Mouse (Mus musculus) forebrain, embryonic 12.5 days (tissue): ENCODE measurements around the gene Evi5l. TPM values are rescaled to one million over a fixed set of nuclear protein-coding genes. Genes with fewer than 3 reads are reported as not detected.

ENCODE experiments used
- ATAC-seq: fragments of 200-750 bp; cut with Nextera tagmentation; 2 replicates; pipeline ENCODE4 v1.8.0; 2017; ENCODE audit warnings: moderate TSS enrichment; ENCODE audit not compliant: low FRiP score
- H3K27ac ChIP-seq: fragments of 300-500 bp; sonication (generic); 2 replicates; pipeline ENCODE4 v1.5.1; 2016; ENCODE audit warnings: mild to moderate bottlenecking
- H3K27me3 ChIP-seq: fragments of 300-500 bp; sonication (generic); 2 replicates; pipeline ENCODE4 v1.6.1; 2016; ENCODE audit warnings: mild to moderate bottlenecking
- H3K36me3 ChIP-seq: fragments of 300-500 bp; sonication (generic); replicated peaks from 2 replicates; pipeline ENCODE4 v1.6.1; 2016; ENCODE audit warnings: mild to moderate bottlenecking
- H3K4me1 ChIP-seq: fragments of 300-500 bp; sonication (generic); 2 replicates; pipeline ENCODE4 v1.6.1; 2016
- H3K4me2 ChIP-seq: fragments of 300-500 bp; sonication (generic); 2 replicates; pipeline ENCODE4 v1.6.1; 2016; ENCODE audit warnings: mild to moderate bottlenecking, moderate library complexity
- H3K4me3 ChIP-seq: fragments of 300-500 bp; sonication (generic); replicated peaks from 2 replicates; pipeline ENCODE4 v1.5.1; 2016; ENCODE audit warnings: mild to moderate bottlenecking
- H3K9ac ChIP-seq: fragments of 300-500 bp; sonication (generic); 2 replicates; pipeline ENCODE4 v1.6.1; 2016; ENCODE audit warnings: mild to moderate bottlenecking
- H3K9me3 ChIP-seq: fragments of 300-500 bp; sonication (generic); 2 replicates; pipeline ENCODE4 v1.6.1; 2016
- WGBS: fragments of 180-500 bp; shearing (Covaris S2); methylation state at CpG from one replicate; pipeline ENCODE4 v1.1.7; 2016; 5-methylcytosine and 5-hydroxymethylcytosine counted together
- polyA plus RNA-seq: library from polyadenylated mRNA; unstranded; fragments of >200 nt; fragmentation: Nextera tagmentation; extraction: Ambion mirVana; gene quantifications from 2 replicates; pipeline ENCODE4 v1.2.1, GENCODE M21; 2016

Gene Evi5l
- polyA plus RNA-seq: 46.9 and 55.5 TPM in 2 replicates

DNA sequence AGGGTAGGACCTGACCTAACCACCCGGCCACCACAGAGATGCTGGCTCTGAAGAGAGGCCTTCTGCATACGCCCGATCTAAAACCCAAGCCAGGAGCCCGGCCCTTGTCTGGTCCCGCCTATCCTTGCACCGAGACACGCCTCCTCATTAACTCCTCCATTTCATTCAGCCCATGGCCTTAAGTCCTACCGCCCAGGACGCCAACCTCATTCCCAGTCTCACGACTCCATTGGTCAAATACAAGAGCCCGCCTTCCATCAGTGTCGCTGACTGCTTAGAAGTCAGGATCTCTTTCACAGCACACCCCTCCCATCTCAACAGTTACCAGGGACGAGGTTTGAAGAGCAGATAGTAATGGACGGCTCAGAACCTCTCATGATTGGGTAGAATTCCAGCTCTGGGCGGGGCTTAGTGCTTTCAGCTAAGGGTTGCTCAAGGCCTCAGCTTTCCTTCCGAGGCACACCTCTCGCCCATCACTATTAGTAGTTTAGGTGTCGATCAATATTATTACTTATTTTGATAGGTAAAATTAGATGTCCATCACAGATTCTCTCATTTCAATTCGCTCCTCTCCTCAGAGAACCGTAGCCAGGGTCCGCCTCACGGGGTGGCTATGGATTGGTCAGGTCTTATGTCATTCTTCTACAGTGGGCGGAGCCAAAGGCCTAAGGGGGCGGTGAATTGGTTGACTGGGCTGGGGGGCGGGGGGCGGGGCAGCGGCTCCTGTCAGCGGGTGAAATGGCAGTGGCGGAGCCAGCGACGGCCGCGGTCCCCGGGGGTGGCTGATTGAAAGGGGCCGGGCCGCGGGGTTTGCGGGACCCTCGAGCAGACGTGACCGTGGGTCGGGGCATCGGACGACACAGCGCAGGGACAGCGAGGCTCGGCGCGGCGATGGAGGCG, at the start of gene Evi5l:
Gene Evi5l (plus strand): TSS at position 716 of the 900 bp plus-strand sequence.
- Histone ChIP-seq H3K4me1 (peaks cover 28% of the 10 kb centered on the region), H3K4me3 (peak within 1 kb of the TSS; percentile 86), H3K4me2 (peak within 1 kb of the TSS; percentile 68), H3K27me3 (no peaks in the 10 kb centered on the region), H3K27ac (peak within 1 kb of the TSS; percentile 47), H3K9ac (peak within 1 kb of the TSS; percentile 90), H3K9me3 (no peaks in the 10 kb centered on the region), H3K36me3 (no peaks in the 10 kb centered on the region)
- WGBS: under 1% methylated on average over 51 of the region's 51 CpGs
- peak; percentile 98 for ATAC-seq

DNA sequence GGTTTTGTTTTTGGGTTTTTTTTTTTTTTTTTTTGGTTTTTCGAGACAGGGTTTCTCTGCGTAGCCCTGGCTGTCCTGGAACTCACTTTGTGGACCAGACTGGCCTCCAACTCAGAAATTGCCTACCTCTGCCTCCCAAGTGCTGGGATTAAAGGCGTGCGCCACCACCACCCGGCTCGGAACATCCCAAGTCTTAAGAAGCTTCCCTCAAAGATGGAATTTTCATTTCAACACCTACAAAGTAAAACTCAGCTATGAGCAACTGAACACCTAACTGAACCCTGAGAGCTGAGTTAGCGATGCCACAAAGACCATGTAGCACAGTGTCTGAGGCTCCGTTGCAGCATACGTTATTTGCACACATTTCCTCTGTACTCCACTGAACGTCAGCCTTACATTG, 32.6 kb upstream of the Evi5l start, which contains the start of gene Cd209g:
Gene Cd209g (plus strand): TSS at position 301 of the 400 bp plus-strand sequence.
- H3K4me2 ChIP-seq: no peak within 1 kb of the TSS
- whole genome bisulfite sequencing: 92% methylated on average over 10 of the region's 10 CpGs
- H3K4me3 ChIP-seq: no peak within 1 kb of the TSS
- H3K36me3 ChIP-seq: no peaks in the 10 kb centered on the region
- H3K9me3 ChIP-seq: no peaks in the 10 kb centered on the region
- no peak within 1 kb of the TSS for H3K27ac ChIP-seq
- H3K27me3 ChIP-seq: no peaks in the 10 kb centered on the region
- no peaks in the 10 kb centered on the region for H3K4me1 ChIP-seq
- no peak for ATAC-seq
- no peak within 1 kb of the TSS for H3K9ac ChIP-seq

DNA sequence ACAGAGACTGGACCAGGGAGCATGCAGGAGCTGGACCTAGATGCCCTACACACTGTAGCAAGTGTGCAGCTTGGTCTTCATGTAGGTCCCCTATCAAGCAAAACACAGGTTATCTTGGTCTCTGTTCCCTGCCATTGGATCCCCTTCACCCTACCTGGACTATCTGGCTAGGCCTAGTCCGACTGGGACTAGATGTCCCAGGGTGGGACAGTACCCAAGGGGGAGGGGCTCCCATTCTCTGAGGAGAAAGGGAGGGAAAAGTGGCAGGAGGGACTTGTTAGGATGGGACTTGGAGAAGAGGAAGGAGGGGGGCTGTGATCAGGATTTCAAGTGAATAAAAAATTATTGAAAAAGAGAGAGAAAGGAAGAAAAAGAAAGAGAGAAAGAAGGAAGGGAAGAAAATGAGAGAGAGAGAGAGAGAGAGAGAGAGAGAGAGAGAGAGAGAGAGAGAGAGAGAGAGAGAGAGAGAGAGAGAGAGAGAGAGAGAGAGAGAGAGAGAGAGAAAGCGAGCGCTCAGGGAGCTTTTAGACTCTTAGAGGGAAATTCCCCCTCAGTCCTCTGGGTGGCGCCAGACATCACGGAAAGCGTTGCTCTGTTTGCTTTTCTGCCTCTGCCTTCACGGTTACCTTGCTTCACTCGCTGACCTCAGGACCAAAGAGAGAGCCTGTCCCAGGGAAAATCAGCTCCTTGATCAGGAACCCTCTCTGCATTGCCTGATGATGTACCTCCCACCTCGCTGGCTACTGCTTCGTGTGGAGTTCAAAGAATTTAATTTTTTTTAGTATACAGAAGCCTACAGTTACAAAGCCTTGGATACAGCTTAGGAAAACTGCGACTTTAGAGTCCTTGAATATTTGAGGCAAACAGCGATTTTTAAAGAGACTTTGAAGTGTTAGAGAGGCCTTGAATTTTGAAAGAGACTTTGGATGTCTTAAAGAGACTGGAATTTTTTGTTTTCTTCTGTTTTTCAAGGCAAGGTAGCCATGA, 26.4 kb upstream of the Evi5l start:
- no peak overlapping the region for H3K4me2 ChIP-seq

DNA sequence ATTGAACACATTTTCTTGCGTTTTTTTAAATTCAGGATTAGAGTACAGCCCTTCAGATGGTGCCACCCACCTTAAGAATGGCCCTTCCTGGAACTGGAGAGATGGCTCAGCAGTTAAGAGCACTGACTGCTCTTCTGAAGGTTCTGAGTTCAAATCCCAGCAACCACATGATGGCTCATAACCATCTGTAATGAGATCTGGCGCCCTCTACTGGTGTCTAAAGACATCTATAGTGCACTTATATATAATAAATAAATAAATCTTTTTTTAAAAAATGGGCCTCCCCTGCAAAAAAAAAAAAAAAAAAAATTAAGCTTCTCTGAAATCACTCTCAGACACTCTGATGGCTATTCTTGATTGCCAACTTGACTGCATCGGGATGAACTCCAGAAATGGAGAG, 24.6 kb upstream of the Evi5l start:
- Histone ChIP-seq H3K36me3 (no peaks in the 10 kb centered on the region), H3K4me1 (no peaks in the 10 kb centered on the region), H3K9me3 (no peaks in the 10 kb centered on the region), H3K4me3 (no peak overlapping the region), H3K4me2 (no peak overlapping the region), H3K27me3 (peaks cover 4% of the 10 kb centered on the region; the same call in 1 of the 2 replicates), H3K27ac (no peak overlapping the region), H3K9ac (no peak overlapping the region)
- ATAC-seq: no peak
- 65% methylated on average over 3 of the region's 3 CpGs for WGBS

More for the DNA sequence above, 26.4 kb upstream of the Evi5l start:
- Histone ChIP-seq H3K4me3 (no peak overlapping the region), H3K9ac (no peak overlapping the region), H3K4me1 (no peaks in the 10 kb centered on the region), H3K9me3 (no peaks in the 10 kb centered on the region), H3K27me3 (peaks cover 4% of the 10 kb centered on the region; the same call in 1 of the 2 replicates), H3K36me3 (no peaks in the 10 kb centered on the region), H3K27ac (no peak overlapping the region)
- peak; percentile 64; the same call in 1 of the 2 replicates for ATAC-seq
- 14% methylated on average over 12 of the region's 12 CpGs for WGBS

DNA sequence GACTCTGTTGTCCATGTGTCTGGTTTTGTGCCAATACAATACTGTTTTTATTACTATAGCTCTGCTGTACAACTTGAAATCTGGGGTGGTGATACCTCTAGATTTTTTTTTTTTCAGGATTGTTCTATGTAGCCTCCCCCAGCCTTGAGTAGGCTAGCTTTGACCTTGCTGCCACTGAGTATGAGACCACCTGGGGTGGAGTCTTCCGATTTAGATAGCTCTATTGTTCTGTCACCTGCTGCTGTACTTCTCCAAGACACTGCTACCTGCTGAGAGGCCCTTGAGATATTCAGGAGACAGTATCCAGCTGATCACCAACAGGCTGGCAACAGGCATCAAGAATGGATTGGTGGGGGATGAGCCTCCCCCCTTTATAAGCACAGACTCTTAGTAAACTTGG, 19.1 kb upstream of the Evi5l start:
- no peak overlapping the region for H3K4me2 ChIP-seq
- no peak overlapping the region for H3K9ac ChIP-seq
- H3K27ac ChIP-seq: no peak overlapping the region
- peaks cover 11% of the 10 kb centered on the region for H3K9me3 ChIP-seq
- H3K27me3 ChIP-seq: no peaks in the 10 kb centered on the region
- no peaks in the 10 kb centered on the region for H3K4me1 ChIP-seq
- 25% methylated on average over 1 of the region's 1 CpGs for WGBS
- H3K36me3 ChIP-seq: no peaks in the 10 kb centered on the region
- H3K4me3 ChIP-seq: no peak overlapping the region
- ATAC-seq: no peak

DNA sequence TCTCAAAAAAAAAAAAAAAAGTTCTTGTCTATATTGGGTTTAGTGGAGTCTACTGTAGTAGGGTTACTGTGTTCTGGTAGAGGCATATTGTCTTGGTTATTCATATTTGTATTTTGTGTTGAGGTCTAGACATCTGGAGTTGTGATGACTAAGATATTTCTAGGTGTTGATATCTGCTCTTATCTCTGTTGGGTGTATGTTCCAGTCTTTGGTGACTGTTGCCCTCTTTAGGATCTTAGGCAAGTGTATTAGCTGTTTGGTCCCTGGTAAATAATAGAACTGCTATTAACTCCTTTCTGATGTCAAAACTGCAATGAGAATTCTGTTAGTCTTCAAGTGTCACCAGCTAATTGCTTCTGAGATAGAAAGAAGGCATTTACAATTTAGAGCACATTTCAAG, 11.5 kb upstream of the Evi5l start:
- Histone ChIP-seq H3K4me3 (no peak overlapping the region), H3K4me2 (no peak overlapping the region), H3K36me3 (no peaks in the 10 kb centered on the region), H3K9ac (no peak overlapping the region), H3K27me3 (no peaks in the 10 kb centered on the region), H3K4me1 (no peaks in the 10 kb centered on the region), H3K27ac (no peak overlapping the region), H3K9me3 (peaks cover 12% of the 10 kb centered on the region)
- no peak for ATAC-seq

DNA sequence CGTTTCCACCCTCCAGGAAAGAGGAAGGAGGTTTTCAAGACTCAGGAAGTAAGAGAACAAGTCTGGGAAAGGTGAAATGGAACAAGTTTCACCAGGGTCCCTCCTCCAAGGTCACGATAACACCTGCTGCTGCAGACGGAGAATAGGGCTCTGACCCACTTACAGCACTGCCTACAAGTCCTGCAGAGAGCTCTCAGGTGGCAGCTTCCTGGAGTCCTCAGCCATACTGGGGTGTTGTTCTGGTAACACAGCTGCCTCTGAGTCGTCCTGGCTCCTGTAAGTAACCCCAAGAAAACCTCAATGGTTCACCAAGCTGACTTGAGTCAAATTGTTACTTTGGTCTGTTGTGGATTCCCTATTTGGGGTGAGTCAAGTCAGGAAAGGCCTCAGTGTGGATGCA, 3.6 kb upstream of the Evi5l start:
- no peak overlapping the region for H3K4me3 ChIP-seq
- H3K27ac ChIP-seq: no peak overlapping the region
- no peaks in the 10 kb centered on the region for H3K36me3 ChIP-seq
- no peaks in the 10 kb centered on the region for H3K9me3 ChIP-seq
- 60% methylated on average over 4 of the region's 4 CpGs for WGBS
- H3K4me1 ChIP-seq: peaks cover 11% of the 10 kb centered on the region
- H3K4me2 ChIP-seq: no peak overlapping the region
- no peak overlapping the region for H3K9ac ChIP-seq
- H3K27me3 ChIP-seq: no peaks in the 10 kb centered on the region
- ATAC-seq: no peak

DNA sequence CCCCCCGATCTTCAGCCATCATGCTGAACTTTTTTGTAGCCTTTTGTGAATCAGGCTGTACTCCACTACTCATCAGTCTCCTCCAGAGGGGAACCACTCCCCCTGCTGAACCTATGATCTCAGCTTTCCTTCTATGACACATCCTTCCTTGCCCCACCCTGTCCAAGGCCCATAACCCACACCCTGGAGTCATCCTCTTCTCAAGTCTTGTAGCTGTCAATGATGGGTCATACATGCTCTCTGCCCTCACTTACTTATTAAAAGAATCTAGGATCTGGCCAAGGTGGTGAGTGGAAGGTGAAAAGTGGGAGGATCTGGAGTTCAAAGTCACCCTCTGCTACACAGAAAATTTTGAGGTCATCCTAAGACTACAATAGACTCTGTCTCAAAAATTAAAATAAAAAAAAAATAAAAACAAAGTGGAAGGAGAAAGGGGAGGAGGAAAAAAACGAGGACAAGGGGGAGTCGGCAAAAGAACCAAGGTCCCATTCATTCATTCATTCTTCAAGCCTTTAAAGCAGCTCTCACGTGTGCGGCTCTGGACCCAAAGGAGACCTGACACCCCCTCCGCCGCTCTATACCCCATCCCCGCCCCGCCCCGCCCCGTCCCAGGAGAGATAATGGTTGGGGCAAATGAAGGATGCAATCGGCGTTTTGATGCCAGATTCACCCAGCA, 1.1 kb upstream of the Evi5l start:
- Histone ChIP-seq H3K4me3 (peak overlapping the region; percentile 86), H3K4me2 (peak overlapping the region; percentile 54), H3K27me3 (no peaks in the 10 kb centered on the region), H3K9me3 (no peaks in the 10 kb centered on the region), H3K36me3 (no peaks in the 10 kb centered on the region), H3K4me1 (peaks cover 28% of the 10 kb centered on the region), H3K27ac (peak overlapping the region; percentile 47), H3K9ac (peak overlapping the region; percentile 47; the same call in 1 of the 2 replicates)
- WGBS: 8% methylated on average over 13 of the region's 13 CpGs
- no peak for ATAC-seq

DNA sequence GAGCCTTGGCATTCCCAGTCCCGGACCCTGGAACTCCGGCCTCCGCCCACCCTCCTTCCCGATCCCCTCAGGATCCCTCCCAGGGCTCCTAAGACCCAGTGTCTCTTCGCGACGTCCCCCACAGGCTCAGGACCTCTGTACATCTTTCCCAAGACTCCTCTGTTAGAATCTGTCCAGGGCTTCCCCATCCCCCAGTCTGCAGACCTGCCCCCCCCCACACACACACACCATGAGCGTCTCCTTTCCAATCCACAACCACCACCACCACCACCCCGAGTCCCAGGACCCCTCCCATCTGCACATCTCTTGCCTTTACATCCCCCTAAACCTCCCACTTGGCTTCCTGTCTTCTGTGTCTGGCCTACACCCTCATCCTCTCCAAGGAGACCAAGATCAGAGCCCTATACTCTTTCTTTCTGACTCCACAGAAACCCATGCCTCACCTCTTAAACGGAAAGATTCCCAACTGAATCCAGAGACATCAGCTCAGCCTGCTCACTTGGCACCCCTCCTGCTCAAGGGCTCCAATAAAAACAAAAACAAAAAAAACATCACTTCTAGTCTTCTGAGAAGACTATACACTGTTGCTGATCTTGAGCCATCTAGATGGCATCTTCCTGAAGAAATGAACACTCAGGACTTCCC, 636 bp downstream of the Evi5l start:
- 16% methylated on average over 8 of the region's 10 CpGs for WGBS

DNA sequence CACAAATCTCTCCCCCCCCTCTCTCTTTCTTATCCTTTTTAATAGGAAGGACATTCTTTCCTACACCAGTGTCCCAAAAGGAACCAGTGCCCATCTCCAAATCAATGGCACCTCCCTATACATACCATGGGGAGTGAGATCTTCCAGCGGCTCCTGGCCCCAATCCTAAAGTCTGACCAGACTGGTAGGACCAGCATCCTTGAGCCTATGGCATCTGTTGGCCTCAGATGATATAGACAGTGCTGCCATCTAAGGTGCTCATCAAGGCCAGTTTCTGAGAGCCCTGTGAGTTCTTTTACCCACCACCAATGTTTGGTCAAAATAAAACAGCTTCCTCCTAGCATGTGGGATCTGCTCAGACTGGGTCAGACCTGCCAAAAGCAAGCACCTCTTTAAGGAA, 1.6 kb downstream of the Evi5l start:
- Histone ChIP-seq H3K9ac (no peak overlapping the region), H3K4me3 (no peak overlapping the region), H3K9me3 (no peaks in the 10 kb centered on the region), H3K4me1 (peaks cover 28% of the 10 kb centered on the region), H3K27me3 (no peaks in the 10 kb centered on the region), H3K27ac (no peak overlapping the region), H3K36me3 (no peaks in the 10 kb centered on the region), H3K4me2 (peak overlapping the region; percentile 68)
- ATAC-seq: no peak
- WGBS: 90% methylated on average over 1 of the region's 1 CpGs

More for the DNA sequence above, 636 bp downstream of the Evi5l start:
- Histone ChIP-seq H3K27me3 (no peaks in the 10 kb centered on the region), H3K4me1 (peaks cover 28% of the 10 kb centered on the region), H3K9me3 (no peaks in the 10 kb centered on the region), H3K4me2 (peak overlapping the region; percentile 68), H3K4me3 (peak overlapping the region; percentile 86), H3K27ac (0 out of 2 replicates have a peak overlapping the region, but pooled peaks have one; percentile 39), H3K36me3 (no peaks in the 10 kb centered on the region), H3K9ac (peak overlapping the region; percentile 90)
- peak; percentile 12; the same call in 1 of the 2 replicates for ATAC-seq

DNA sequence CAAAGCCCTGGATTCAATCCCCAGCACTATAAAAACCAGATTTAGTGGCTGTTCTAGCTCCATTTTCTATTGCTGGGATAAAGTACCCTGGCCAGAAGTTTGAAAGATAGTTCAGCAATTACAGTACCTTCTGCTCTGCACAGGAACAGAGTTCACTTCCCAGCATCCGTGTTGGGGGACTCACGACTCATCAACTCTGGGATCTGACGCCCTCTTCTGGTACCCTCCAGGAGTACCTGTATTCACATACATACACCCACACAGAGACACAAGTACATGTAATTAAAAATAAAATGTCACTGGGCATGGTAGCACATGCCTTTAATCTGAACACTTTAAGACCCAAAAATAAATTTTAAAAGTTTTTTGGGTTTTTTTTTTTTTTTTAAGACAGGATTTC, 6.1 kb downstream of the Evi5l start:
- Histone ChIP-seq H3K36me3 (no peaks in the 10 kb centered on the region; the same call in 1 of the 2 replicates), H3K27ac (no peak overlapping the region), H3K4me2 (no peak overlapping the region), H3K4me1 (peaks cover 20% of the 10 kb centered on the region), H3K9ac (no peak overlapping the region), H3K9me3 (no peaks in the 10 kb centered on the region), H3K27me3 (no peaks in the 10 kb centered on the region), H3K4me3 (no peak overlapping the region)
- ATAC-seq: no peak
- WGBS: 77% methylated on average over 3 of the region's 3 CpGs
